Mouse (Mus musculus): ENCODE results near the gene Sowahd. TPM values are rescaled to one million over a fixed set of nuclear protein-coding genes. Genes with fewer than 3 reads are reported as not detected.
A peak's percentile ranks its signal among the peaks of the same experiment; 100 is the strongest.

The Sowahd gene
- polyA plus RNA-seq, 1 experiment = not detected

- Histone ChIP-seq H3K4me3 (ENCODE audit: low read depth, low read length) (peak within 1 kb of the TSS; percentile 100), H3K36me3 (ENCODE audit: control insufficient read depth, insufficient read depth, low read length, poor library complexity, severe bottlenecking) (peaks cover 36% of the 10 kb centered on the region), H3K9me3 (replicated peaks; ENCODE audit: control insufficient read depth, insufficient read depth, low read length, poor library complexity, severe bottlenecking) (no peaks in the 10 kb centered on the region), H3K27ac (ENCODE audit: insufficient read depth, low read length) (peak within 1 kb of the TSS; percentile 93), H3K27me3 (ENCODE audit: control insufficient read depth, insufficient read depth, low read length, poor library complexity, severe bottlenecking) (no peaks in the 10 kb centered on the region), H3K9ac (ENCODE audit: low read depth, poor library complexity, severe bottlenecking) (peak within 1 kb of the TSS; percentile 98), H3K4me1 (ENCODE audit: control insufficient read depth, insufficient read depth, low read length) (no peaks in the 10 kb centered on the region)
- TF ChIP-seq POLR2A (IDR thresholded peaks at IDR 0.05; ENCODE audit: insufficient read depth, low read length) (peak; percentile 21), CTCF (IDR thresholded peaks at IDR 0.05; ENCODE audit: low read depth, low read length) (no peak)
Observed at GRCm38 (mm10) chrX:37084927-37085660, 36.4 kb downstream of the Sowahd start, which contains the start of gene Rpl39. TSS of gene Rpl39 (minus strand) at chrX:37085402.

GRCm38 (mm10) chrX:37085665-37086064 is 37.0 kb downstream of the Sowahd start:
- peak overlapping the region; percentile 98 for H3K9ac ChIP-seq (ENCODE audit: low read depth, poor library complexity, severe bottlenecking)
- H3K27me3 ChIP-seq (ENCODE audit: control insufficient read depth, insufficient read depth, low read length, poor library complexity, severe bottlenecking) = no peaks in the 10 kb centered on the region
- peaks cover 36% of the 10 kb centered on the region for H3K36me3 ChIP-seq (ENCODE audit: control insufficient read depth, insufficient read depth, low read length, poor library complexity, severe bottlenecking)

GRCm38 (mm10) chrX:37088778-37089177 is 40.1 kb downstream of the Sowahd start:
- Histone ChIP-seq H3K4me1 (ENCODE audit: control insufficient read depth, insufficient read depth, low read length) (no peaks in the 10 kb centered on the region), H3K9me3 (replicated peaks; ENCODE audit: control insufficient read depth, insufficient read depth, low read length, poor library complexity, severe bottlenecking) (no peaks in the 10 kb centered on the region), H3K4me3 (ENCODE audit: low read depth, low read length) (no peak overlapping the region), H3K9ac (ENCODE audit: low read depth, poor library complexity, severe bottlenecking) (no peak overlapping the region), H3K27me3 (ENCODE audit: control insufficient read depth, insufficient read depth, low read length, poor library complexity, severe bottlenecking) (no peaks in the 10 kb centered on the region), H3K27ac (ENCODE audit: insufficient read depth, low read length) (no peak overlapping the region), H3K36me3 (ENCODE audit: control insufficient read depth, insufficient read depth, low read length, poor library complexity, severe bottlenecking) (peaks cover 9% of the 10 kb centered on the region)
- TF ChIP-seq POLR2A (IDR thresholded peaks at IDR 0.05; ENCODE audit: insufficient read depth, low read length) = no peak
- TF ChIP-seq CTCF (IDR thresholded peaks at IDR 0.05; ENCODE audit: low read depth, low read length) = no peak
- no peak for TF ChIP-seq EP300 (IDR thresholded peaks at IDR 0.05; ENCODE audit: insufficient read depth, low read depth, low read length)

More at GRCm38 (mm10) chrX:37085665-37086064, 37.0 kb downstream of the Sowahd start:
- Histone ChIP-seq H3K4me1 (ENCODE audit: control insufficient read depth, insufficient read depth, low read length) (no peaks in the 10 kb centered on the region), H3K27ac (ENCODE audit: insufficient read depth, low read length) (peak overlapping the region; percentile 93), H3K9me3 (replicated peaks; ENCODE audit: control insufficient read depth, insufficient read depth, low read length, poor library complexity, severe bottlenecking) (no peaks in the 10 kb centered on the region), H3K4me3 (ENCODE audit: low read depth, low read length) (peak overlapping the region; percentile 100)
- no peak for TF ChIP-seq POLR2A (IDR thresholded peaks at IDR 0.05; ENCODE audit: insufficient read depth, low read length)
- TF ChIP-seq CTCF (IDR thresholded peaks at IDR 0.05; ENCODE audit: low read depth, low read length) = no peak
- TF ChIP-seq EP300 (IDR thresholded peaks at IDR 0.05; ENCODE audit: insufficient read depth, low read depth, low read length) = no peak

GRCm38 (mm10) chrX:37091457-37091856 is 42.8 kb downstream of the Sowahd start:
- Histone ChIP-seq H3K9ac (ENCODE audit: low read depth, poor library complexity, severe bottlenecking) (no peak overlapping the region), H3K27me3 (ENCODE audit: control insufficient read depth, insufficient read depth, low read length, poor library complexity, severe bottlenecking) (no peaks in the 10 kb centered on the region), H3K9me3 (replicated peaks; ENCODE audit: control insufficient read depth, insufficient read depth, low read length, poor library complexity, severe bottlenecking) (no peaks in the 10 kb centered on the region), H3K27ac (ENCODE audit: insufficient read depth, low read length) (no peak overlapping the region), H3K36me3 (ENCODE audit: control insufficient read depth, insufficient read depth, low read length, poor library complexity, severe bottlenecking) (no peaks in the 10 kb centered on the region; the same call in 1 of the 2 replicates), H3K4me3 (ENCODE audit: low read depth, low read length) (no peak overlapping the region), H3K4me1 (ENCODE audit: control insufficient read depth, insufficient read depth, low read length) (no peaks in the 10 kb centered on the region)
- TF ChIP-seq POLR2A (IDR thresholded peaks at IDR 0.05; ENCODE audit: insufficient read depth, low read length) (no peak), CTCF (IDR thresholded peaks at IDR 0.05; ENCODE audit: low read depth, low read length) (no peak), EP300 (IDR thresholded peaks at IDR 0.05; ENCODE audit: insufficient read depth, low read depth, low read length) (no peak)

- Histone ChIP-seq H3K9me3 (replicated peaks; ENCODE audit: control insufficient read depth, insufficient read depth, low read length, poor library complexity, severe bottlenecking) (no peaks in the 10 kb centered on the region), H3K4me3 (ENCODE audit: low read depth, low read length) (no peak overlapping the region), H3K4me1 (ENCODE audit: control insufficient read depth, insufficient read depth, low read length) (no peaks in the 10 kb centered on the region), H3K36me3 (ENCODE audit: control insufficient read depth, insufficient read depth, low read length, poor library complexity, severe bottlenecking) (peaks cover 4% of the 10 kb centered on the region; the same call in 1 of the 2 replicates), H3K9ac (ENCODE audit: low read depth, poor library complexity, severe bottlenecking) (no peak overlapping the region), H3K27ac (ENCODE audit: insufficient read depth, low read length) (no peak overlapping the region), H3K27me3 (ENCODE audit: control insufficient read depth, insufficient read depth, low read length, poor library complexity, severe bottlenecking) (no peaks in the 10 kb centered on the region)
- no peak for TF ChIP-seq POLR2A (IDR thresholded peaks at IDR 0.05; ENCODE audit: insufficient read depth, low read length)
Observed at GRCm38 (mm10) chrX:37095106-37095768, 46.6 kb downstream of the Sowahd start.

- peaks cover 4% of the 10 kb centered on the region for H3K36me3 ChIP-seq (ENCODE audit: control insufficient read depth, insufficient read depth, low read length, poor library complexity, severe bottlenecking)
- H3K9me3 ChIP-seq (replicated peaks; ENCODE audit: control insufficient read depth, insufficient read depth, low read length, poor library complexity, severe bottlenecking) = no peaks in the 10 kb centered on the region
- H3K9ac ChIP-seq (ENCODE audit: low read depth, poor library complexity, severe bottlenecking) = no peak overlapping the region
- TF ChIP-seq EP300 (IDR thresholded peaks at IDR 0.05; ENCODE audit: insufficient read depth, low read depth, low read length) (no peak), CTCF (IDR thresholded peaks at IDR 0.05; ENCODE audit: low read depth, low read length) (no peak), POLR2A (IDR thresholded peaks at IDR 0.05; ENCODE audit: insufficient read depth, low read length) (no peak)
- H3K4me3 ChIP-seq (ENCODE audit: low read depth, low read length) = no peak overlapping the region
- H3K27me3 ChIP-seq (ENCODE audit: control insufficient read depth, insufficient read depth, low read length, poor library complexity, severe bottlenecking) = no peaks in the 10 kb centered on the region
- no peaks in the 10 kb centered on the region for H3K4me1 ChIP-seq (ENCODE audit: control insufficient read depth, insufficient read depth, low read length)
- no peak overlapping the region for H3K27ac ChIP-seq (ENCODE audit: insufficient read depth, low read length)
Observed at GRCm38 (mm10) chrX:37098681-37099080, 50.0 kb downstream of the Sowahd start.

Other genes starting within 250 kb of the Sowahd start
- 101 and 112 TPM in 2 replicates for gene Ube2a, start 174.9 kb upstream of the Sowahd start, polyA plus RNA-seq (2011; ENCODE audit: insufficient read depth, insufficient read length, low read depth, missing spikeins)
- gene C330007P06Rik, start 174.7 kb upstream of the Sowahd start, polyA plus RNA-seq (2011; ENCODE audit: insufficient read depth, insufficient read length, low read depth, missing spikeins) = 20.2 and 20.7 TPM in 2 replicates
- 15.2 and 17.7 TPM in 2 replicates for gene Nkrf, start 145.9 kb upstream of the Sowahd start, polyA plus RNA-seq (2011; ENCODE audit: insufficient read depth, insufficient read length, low read depth, missing spikeins)
- gene Sept6, start 57.1 kb upstream of the Sowahd start, polyA plus RNA-seq (2011; ENCODE audit: insufficient read depth, insufficient read length, low read depth, missing spikeins) = 18.5 and 20.4 TPM in 2 replicates
- 1,538 and 1,601 TPM in 2 replicates for gene Rpl39, start 36.6 kb downstream of the Sowahd start, polyA plus RNA-seq (2011; ENCODE audit: insufficient read depth, insufficient read length, low read depth, missing spikeins)
- 57.0 and 61.2 TPM in 2 replicates for gene Upf3b, start 61.5 kb downstream of the Sowahd start, polyA plus RNA-seq (2011; ENCODE audit: insufficient read depth, insufficient read length, low read depth, missing spikeins)
- gene Nkap, start 78.0 kb downstream of the Sowahd start, polyA plus RNA-seq (2011; ENCODE audit: insufficient read depth, insufficient read length, low read depth, missing spikeins) = 26.1 and 27.2 TPM in 2 replicates
- gene Akap14, start 120.0 kb downstream of the Sowahd start, polyA plus RNA-seq (2011; ENCODE audit: insufficient read depth, insufficient read length, low read depth, missing spikeins) = not detected in 2 replicates
- gene Ndufa1, start 142.3 kb downstream of the Sowahd start, polyA plus RNA-seq (2011; ENCODE audit: insufficient read depth, insufficient read length, low read depth, missing spikeins) = 114 and 118 TPM in 2 replicates
- 5.3 and 9.1 TPM in 2 replicates for gene Rnf113a1, start 142.4 kb downstream of the Sowahd start, polyA plus RNA-seq (2011; ENCODE audit: insufficient read depth, insufficient read length, low read depth, missing spikeins)
- 3.0 and 3.3 TPM in 2 replicates for gene Gm9, start 162.2 kb downstream of the Sowahd start, polyA plus RNA-seq (2011; ENCODE audit: insufficient read depth, insufficient read length, low read depth, missing spikeins)
- not detected in 2 replicates for gene Rhox1, start 173.4 kb downstream of the Sowahd start, polyA plus RNA-seq (2011; ENCODE audit: insufficient read depth, insufficient read length, low read depth, missing spikeins)
- not detected in 2 replicates for gene Rhox2a, start 196.1 kb downstream of the Sowahd start, polyA plus RNA-seq (2011; ENCODE audit: insufficient read depth, insufficient read length, low read depth, missing spikeins)
- not detected in 2 replicates for gene Rhox3a, start 201.1 kb downstream of the Sowahd start, polyA plus RNA-seq (2011; ENCODE audit: insufficient read depth, insufficient read length, low read depth, missing spikeins)
- not detected in 2 replicates for gene Rhox4a, start 216.5 kb downstream of the Sowahd start, polyA plus RNA-seq (2011; ENCODE audit: insufficient read depth, insufficient read length, low read depth, missing spikeins)